Mouse (Mus musculus) ovary, postnatal 14 days (tissue): ENCODE results near the gene C1qtnf9.

Experiments
- DNase-seq: peaks from one replicate; pipeline ENCODE4 v3.0.0; 2022; ENCODE audit warnings: low spot score

C1qtnf9 gene

GRCm38 (mm10) chr14:60790103-60790502 is 22.2 kb downstream of the C1qtnf9 start:
- DNase-seq: peak; percentile 52

- no peak for DNase-seq
Observed at GRCm38 (mm10) chr14:60796600-60797322, 28.8 kb downstream of the C1qtnf9 start.

GRCm38 (mm10) chr14:60797596-60797995 is 29.7 kb downstream of the C1qtnf9 start:
- no peak for DNase-seq

GRCm38 (mm10) chr14:60798721-60799120 is 30.8 kb downstream of the C1qtnf9 start:
- DNase-seq: no peak

GRCm38 (mm10) chr14:60799762-60800728 is 32.1 kb downstream of the C1qtnf9 start:
- no peak for DNase-seq

GRCm38 (mm10) chr14:60802026-60802425 is 34.1 kb downstream of the C1qtnf9 start:
- no peak for DNase-seq

- DNase-seq: no peak
Observed at GRCm38 (mm10) chr14:60804978-60805377, 37.0 kb downstream of the C1qtnf9 start.

GRCm38 (mm10) chr14:60805871-60806270 is 37.9 kb downstream of the C1qtnf9 start:
- DNase-seq: no peak

- no peak for DNase-seq
Observed at GRCm38 (mm10) chr14:60806891-60807344, 39.0 kb downstream of the C1qtnf9 start.

GRCm38 (mm10) chr14:60809881-60810280 is 41.9 kb downstream of the C1qtnf9 start:
- no peak for DNase-seq

- no peak for DNase-seq
Observed at GRCm38 (mm10) chr14:60811547-60811946, 43.6 kb downstream of the C1qtnf9 start.

- no peak for DNase-seq
Observed at GRCm38 (mm10) chr14:60815098-60815497, 47.2 kb downstream of the C1qtnf9 start.

GRCm38 (mm10) chr14:60818045-60818444 is 50.1 kb downstream of the C1qtnf9 start:
- DNase-seq: no peak

- no peak for DNase-seq
Observed at GRCm38 (mm10) chr14:60830096-60830495, 62.2 kb downstream of the C1qtnf9 start.
